Mouse (Mus musculus): ENCODE results near the gene Clic5. TPM values are rescaled to one million over a fixed set of nuclear protein-coding genes. Genes with fewer than 3 reads are reported as not detected.

Gene Clic5
- polyA plus RNA-seq, 1 experiment from 2014 or later: 9.8 TPM

DNA sequence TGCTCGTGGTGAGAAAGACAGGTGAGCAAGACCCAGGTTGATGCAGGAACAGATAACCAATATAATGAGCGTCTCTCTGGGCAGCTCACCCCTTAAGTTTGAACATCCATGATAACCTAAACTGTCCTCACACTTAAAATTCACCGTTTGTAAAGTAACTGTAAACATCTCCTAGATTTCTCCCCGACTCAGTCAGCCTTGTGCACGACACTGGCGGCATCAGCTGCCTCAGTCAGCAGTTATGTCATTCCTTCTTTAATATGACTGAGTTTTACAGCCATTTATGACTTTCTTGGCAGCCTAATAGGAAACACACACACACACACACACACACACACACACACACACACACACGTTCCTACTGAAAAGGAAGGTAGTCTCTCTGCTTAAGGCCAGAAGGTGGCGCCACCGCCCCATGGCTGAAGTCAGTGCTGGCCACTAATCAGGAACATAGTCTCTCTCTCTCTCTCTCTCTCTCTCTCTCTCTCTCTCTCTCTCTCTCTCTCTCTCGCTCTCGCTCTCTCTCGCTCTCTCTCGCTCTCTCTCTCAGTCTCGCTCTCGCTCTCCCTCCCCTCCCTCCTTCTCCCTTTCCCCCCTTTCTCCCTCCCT, 73.3 kb downstream of the Clic5 start:
- 22% methylated on average over 11 of the region's 15 CpGs for WGBS
- Histone ChIP-seq H3K9ac (ENCODE audit: low read depth, low read length) (no peak overlapping the region), H3K4me3 (replicated peaks; ENCODE audit: low read depth, low read length) (no peak overlapping the region), H3K27ac (no peak overlapping the region), H3K9me3 (replicated peaks; ENCODE audit: low read length) (no peaks in the 10 kb centered on the region), H3K36me3 (ENCODE audit: insufficient read depth, low read length) (no peaks in the 10 kb centered on the region), H3K27me3 (ENCODE audit: insufficient read depth, low read length) (peaks cover 3% of the 10 kb centered on the region; the same call in 1 of the 2 replicates), H3K4me2 (ENCODE audit: low read length) (no peak overlapping the region), H3K4me1 (replicated peaks; ENCODE audit: insufficient read depth, low read length) (no peaks in the 10 kb centered on the region)
- TF ChIP-seq CTCF (IDR thresholded peaks at IDR 0.05; ENCODE audit: low read depth): peak; percentile 95
- DNase-seq (ENCODE audit: low spot score) (peak; percentile 85), ATAC-seq (replicated peaks; ENCODE audit: low FRiP score, low read depth) (peak; percentile 65; the same call in 1 of the 2 replicates)

DNA sequence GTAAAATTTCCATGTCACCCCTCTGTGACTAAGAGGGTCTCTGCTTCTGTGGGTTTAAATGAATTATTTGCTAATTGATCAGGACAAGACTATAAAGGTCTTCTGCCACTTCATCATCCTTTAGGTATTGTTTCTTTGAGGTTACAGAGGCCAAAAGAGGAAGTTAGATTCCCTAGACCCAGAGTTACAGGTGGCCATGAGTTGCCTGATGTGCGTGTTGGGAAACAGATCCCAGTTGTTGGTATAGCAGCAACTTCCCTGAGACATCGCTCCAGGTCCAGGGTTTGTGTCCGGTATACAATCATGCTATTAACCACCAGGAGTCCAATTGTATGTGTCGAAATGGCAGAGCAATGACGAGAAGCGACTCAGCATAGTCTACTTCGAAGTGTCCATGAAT, 81.7 kb downstream of the Clic5 start:
- DNase-seq (ENCODE audit: low spot score) (no peak), ATAC-seq (replicated peaks; ENCODE audit: low FRiP score, low read depth) (no peak)
- Histone ChIP-seq H3K4me3 (replicated peaks; ENCODE audit: low read depth, low read length) (no peak overlapping the region), H3K36me3 (ENCODE audit: insufficient read depth, low read length) (no peaks in the 10 kb centered on the region), H3K9ac (ENCODE audit: low read depth, low read length) (no peak overlapping the region), H3K9me3 (replicated peaks; ENCODE audit: low read length) (no peaks in the 10 kb centered on the region), H3K27ac (no peak overlapping the region), H3K4me2 (ENCODE audit: low read length) (no peak overlapping the region), H3K27me3 (ENCODE audit: insufficient read depth, low read length) (no peaks in the 10 kb centered on the region), H3K4me1 (replicated peaks; ENCODE audit: insufficient read depth, low read length) (no peaks in the 10 kb centered on the region)
- 92% methylated on average over 7 of the region's 7 CpGs for WGBS
- no peak for TF ChIP-seq CTCF (IDR thresholded peaks at IDR 0.05; ENCODE audit: low read depth)

DNA sequence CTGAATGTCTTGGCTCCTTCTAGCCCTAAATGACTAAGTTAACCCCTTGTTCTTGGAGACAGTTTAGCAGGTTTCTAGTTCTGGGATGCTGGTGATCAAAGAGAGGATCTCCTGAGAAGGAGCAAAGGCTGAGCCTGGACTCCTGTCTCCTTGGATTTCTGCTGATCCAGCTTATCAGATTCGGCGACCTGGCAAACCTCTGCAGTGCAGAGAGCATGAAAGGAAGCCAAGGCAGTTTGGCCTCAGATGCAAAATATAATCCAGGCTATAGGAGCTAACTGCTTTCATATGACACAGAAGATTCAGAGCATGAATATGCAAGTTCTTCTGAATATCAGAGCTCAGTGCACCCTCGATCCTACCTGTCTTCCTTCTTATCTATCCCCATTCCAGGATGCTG, 83.0 kb downstream of the Clic5 start:
- no peak overlapping the region for H3K4me2 ChIP-seq (ENCODE audit: low read length)

DNA sequence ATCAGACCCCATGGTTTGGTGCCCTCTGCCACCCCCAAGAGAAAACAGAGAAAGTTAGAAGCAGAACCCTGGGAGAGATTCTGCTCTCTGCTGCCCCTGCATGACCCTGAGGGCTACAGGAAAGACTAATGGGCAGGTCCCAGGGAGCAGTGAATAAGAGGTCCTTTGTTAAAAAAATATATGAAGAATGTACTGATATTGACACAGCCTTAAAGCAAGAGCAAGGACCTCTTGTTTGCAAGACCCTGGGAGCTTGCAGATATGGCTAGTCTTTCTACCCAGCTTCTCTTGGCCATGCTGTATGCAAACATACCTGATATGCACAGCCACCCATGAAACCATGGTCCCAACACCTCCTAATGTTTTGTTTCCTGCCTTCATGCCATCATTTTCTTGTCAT, 86.4 kb downstream of the Clic5 start:
- H3K4me3 ChIP-seq (replicated peaks; ENCODE audit: low read depth, low read length): no peak overlapping the region
- H3K4me2 ChIP-seq (ENCODE audit: low read length): no peak overlapping the region
- no peaks in the 10 kb centered on the region for H3K9me3 ChIP-seq (replicated peaks; ENCODE audit: low read length)
- ATAC-seq (replicated peaks; ENCODE audit: low FRiP score, low read depth): no peak
- no peaks in the 10 kb centered on the region for H3K4me1 ChIP-seq (replicated peaks; ENCODE audit: insufficient read depth, low read length)
- DNase-seq (ENCODE audit: low spot score): no peak
- H3K27me3 ChIP-seq (ENCODE audit: insufficient read depth, low read length): no peaks in the 10 kb centered on the region
- no peak overlapping the region for H3K9ac ChIP-seq (ENCODE audit: low read depth, low read length)
- TF ChIP-seq CTCF (IDR thresholded peaks at IDR 0.05; ENCODE audit: low read depth): no peak
- no peaks in the 10 kb centered on the region for H3K36me3 ChIP-seq (ENCODE audit: insufficient read depth, low read length)
- no peak overlapping the region for H3K27ac ChIP-seq

More for the DNA sequence above, 83.0 kb downstream of the Clic5 start:
- Histone ChIP-seq H3K4me1 (replicated peaks; ENCODE audit: insufficient read depth, low read length) (no peaks in the 10 kb centered on the region), H3K27me3 (ENCODE audit: insufficient read depth, low read length) (no peaks in the 10 kb centered on the region), H3K9ac (ENCODE audit: low read depth, low read length) (no peak overlapping the region), H3K4me3 (replicated peaks; ENCODE audit: low read depth, low read length) (no peak overlapping the region), H3K36me3 (ENCODE audit: insufficient read depth, low read length) (no peaks in the 10 kb centered on the region), H3K9me3 (replicated peaks; ENCODE audit: low read length) (no peaks in the 10 kb centered on the region), H3K27ac (no peak overlapping the region)
- no peak for TF ChIP-seq CTCF (IDR thresholded peaks at IDR 0.05; ENCODE audit: low read depth)
- DNase-seq (ENCODE audit: low spot score): no peak
- no peak for ATAC-seq (replicated peaks; ENCODE audit: low FRiP score, low read depth)
- WGBS: 88% methylated on average over 3 of the region's 3 CpGs

DNA sequence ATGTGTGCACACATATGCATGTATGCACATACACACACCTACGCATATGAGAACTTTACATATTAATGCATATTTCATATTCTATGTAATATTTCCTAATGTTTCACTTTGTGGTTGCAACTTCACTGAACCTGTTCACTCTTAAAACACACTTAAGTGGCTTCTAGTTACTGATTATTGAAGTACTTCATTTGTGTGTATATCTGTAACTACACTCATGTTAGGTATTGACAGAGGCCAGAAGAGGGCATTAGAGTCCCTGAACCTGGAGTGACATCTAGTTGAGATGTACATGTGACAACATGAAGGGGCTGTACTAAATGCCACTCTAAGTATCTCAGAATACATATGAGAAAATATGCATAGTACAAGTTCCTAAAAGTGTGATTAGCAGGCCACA, 99.9 kb downstream of the Clic5 start:
- H3K9me3 ChIP-seq (replicated peaks; ENCODE audit: low read length): no peaks in the 10 kb centered on the region
- H3K4me3 ChIP-seq (replicated peaks; ENCODE audit: low read depth, low read length): no peak overlapping the region
- H3K4me1 ChIP-seq (replicated peaks; ENCODE audit: insufficient read depth, low read length): no peaks in the 10 kb centered on the region
- no peak for TF ChIP-seq CTCF (IDR thresholded peaks at IDR 0.05; ENCODE audit: low read depth)
- H3K27me3 ChIP-seq (ENCODE audit: insufficient read depth, low read length): no peaks in the 10 kb centered on the region
- DNase-seq (ENCODE audit: low spot score) (no peak), ATAC-seq (replicated peaks; ENCODE audit: low FRiP score, low read depth) (no peak)
- H3K4me2 ChIP-seq (ENCODE audit: low read length): no peak overlapping the region
- no peaks in the 10 kb centered on the region for H3K36me3 ChIP-seq (ENCODE audit: insufficient read depth, low read length)
- no peak overlapping the region for H3K9ac ChIP-seq (ENCODE audit: low read depth, low read length)
- 92% methylated on average over 1 of the region's 1 CpGs for WGBS
- no peak overlapping the region for H3K27ac ChIP-seq

DNA sequence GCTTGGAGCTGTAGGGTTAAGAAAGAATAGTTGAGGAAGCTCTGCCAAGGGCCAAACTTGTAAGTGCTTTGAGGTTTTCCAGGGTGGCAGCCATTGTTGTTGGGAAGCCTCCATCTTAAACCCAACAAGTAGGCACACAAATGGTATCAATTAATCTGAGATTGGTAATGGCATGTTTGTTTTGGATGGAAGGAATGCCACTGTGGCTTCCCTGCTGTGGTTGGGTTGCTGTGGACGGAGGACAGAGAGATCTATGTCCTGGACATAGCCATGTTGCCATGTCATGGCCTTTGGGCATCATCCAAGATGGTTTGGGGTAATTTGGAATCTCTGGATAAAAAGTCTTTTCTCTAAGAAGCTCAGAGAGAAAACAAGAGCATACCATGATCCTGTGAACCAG, 108.8 kb downstream of the Clic5 start:
- Histone ChIP-seq H3K9me3 (replicated peaks; ENCODE audit: low read length) (no peaks in the 10 kb centered on the region), H3K4me1 (replicated peaks; ENCODE audit: insufficient read depth, low read length) (peaks cover 7% of the 10 kb centered on the region; the same call in 1 of the 2 replicates), H3K9ac (ENCODE audit: low read depth, low read length) (no peak overlapping the region), H3K4me2 (ENCODE audit: low read length) (no peak overlapping the region), H3K36me3 (ENCODE audit: insufficient read depth, low read length) (no peaks in the 10 kb centered on the region), H3K4me3 (replicated peaks; ENCODE audit: low read depth, low read length) (no peak overlapping the region), H3K27ac (no peak overlapping the region), H3K27me3 (ENCODE audit: insufficient read depth, low read length) (no peaks in the 10 kb centered on the region)
- no peak for TF ChIP-seq CTCF (IDR thresholded peaks at IDR 0.05; ENCODE audit: low read depth)
- WGBS: 65% methylated on average over 1 of the region's 1 CpGs
- ATAC-seq (replicated peaks; ENCODE audit: low FRiP score, low read depth) (no peak), DNase-seq (ENCODE audit: low spot score) (no peak)

DNA sequence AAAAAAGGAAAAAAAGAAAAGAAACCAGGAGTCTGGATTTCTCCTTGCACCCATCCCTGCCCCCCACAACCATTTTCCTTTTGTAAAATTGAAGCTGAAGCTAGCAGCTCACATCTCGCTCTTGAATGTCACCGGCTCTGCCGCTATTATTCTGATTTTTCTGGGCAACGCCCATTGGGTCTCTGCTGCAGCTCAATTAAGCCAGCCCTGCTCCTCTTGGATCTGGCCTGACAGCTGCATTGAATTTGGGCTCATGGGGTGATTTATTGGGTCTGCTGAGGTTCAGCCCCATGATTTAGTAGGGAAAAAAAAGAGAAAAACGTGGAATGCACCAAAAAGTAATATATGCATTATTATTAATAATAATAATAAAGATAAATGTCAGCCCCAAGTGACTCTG, 111.9 kb downstream of the Clic5 start:
- Histone ChIP-seq H3K9me3 (replicated peaks; ENCODE audit: low read length) (no peaks in the 10 kb centered on the region), H3K4me2 (ENCODE audit: low read length) (no peak overlapping the region), H3K9ac (ENCODE audit: low read depth, low read length) (no peak overlapping the region), H3K36me3 (ENCODE audit: insufficient read depth, low read length) (no peaks in the 10 kb centered on the region), H3K27me3 (ENCODE audit: insufficient read depth, low read length) (no peaks in the 10 kb centered on the region), H3K27ac (no peak overlapping the region), H3K4me3 (replicated peaks; ENCODE audit: low read depth, low read length) (no peak overlapping the region), H3K4me1 (replicated peaks; ENCODE audit: insufficient read depth, low read length) (peaks cover 7% of the 10 kb centered on the region; the same call in 1 of the 2 replicates)
- peak; percentile 48 for DNase-seq (ENCODE audit: low spot score)
- WGBS: 40% methylated on average over 5 of the region's 5 CpGs
- ATAC-seq (replicated peaks; ENCODE audit: low FRiP score, low read depth): no peak
- TF ChIP-seq CTCF (IDR thresholded peaks at IDR 0.05; ENCODE audit: low read depth): no peak

Data from kidney, postnatal 0 days (tissue).